Mouse (Mus musculus) kidney, postnatal 10 days (tissue): ENCODE measurements around the gene Grik4.

Experiments
- DNase-seq: peaks from one replicate; pipeline ENCODE4 v3.0.0; 2021; ENCODE audit warnings: mixed read lengths

Gene Grik4

GRCm38 (mm10) chr9:42897361-42898051 is 46.8 kb downstream of the Grik4 start:
- peak; percentile 71 for DNase-seq

- no peak for DNase-seq
Measured at GRCm38 (mm10) chr9:42896421-42897210, 47.7 kb downstream of the Grik4 start.

DNA sequence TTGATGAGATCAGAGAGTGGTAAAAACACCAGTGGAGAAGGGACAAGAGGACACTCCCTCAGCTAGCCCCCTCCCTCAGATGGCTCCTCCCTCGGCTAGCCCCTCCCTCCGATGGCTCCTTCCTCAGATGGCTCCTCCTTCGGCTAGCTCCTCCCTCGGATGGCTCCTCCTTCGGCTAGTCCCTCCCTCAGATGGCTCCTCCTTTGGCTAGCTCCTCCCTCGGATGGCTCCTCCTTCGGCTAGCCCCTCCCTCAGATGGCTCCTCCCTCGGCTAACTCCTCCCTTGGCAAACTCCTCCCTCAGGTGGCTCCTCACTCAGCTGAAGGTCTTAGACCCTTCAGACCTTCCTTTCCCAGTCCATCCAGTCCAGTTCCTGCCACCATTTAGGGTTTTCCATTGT is 51.5 kb downstream of the Grik4 start:
- DNase-seq, result no peak

- no peak for DNase-seq
Measured at GRCm38 (mm10) chr9:42887930-42888329, 56.4 kb downstream of the Grik4 start.

GRCm38 (mm10) chr9:42886112-42886766 is 58.1 kb downstream of the Grik4 start:
- no peak for DNase-seq

- peak; percentile 34 for DNase-seq
Measured at GRCm38 (mm10) chr9:42885566-42885965, 58.7 kb downstream of the Grik4 start.

- no peak for DNase-seq
Measured at GRCm38 (mm10) chr9:42885123-42885522, 59.2 kb downstream of the Grik4 start.

- no peak for DNase-seq
Measured at GRCm38 (mm10) chr9:42883006-42883759, 61.1 kb downstream of the Grik4 start.

GRCm38 (mm10) chr9:42882313-42882712 is 62.0 kb downstream of the Grik4 start:
- no peak for DNase-seq

DNA sequence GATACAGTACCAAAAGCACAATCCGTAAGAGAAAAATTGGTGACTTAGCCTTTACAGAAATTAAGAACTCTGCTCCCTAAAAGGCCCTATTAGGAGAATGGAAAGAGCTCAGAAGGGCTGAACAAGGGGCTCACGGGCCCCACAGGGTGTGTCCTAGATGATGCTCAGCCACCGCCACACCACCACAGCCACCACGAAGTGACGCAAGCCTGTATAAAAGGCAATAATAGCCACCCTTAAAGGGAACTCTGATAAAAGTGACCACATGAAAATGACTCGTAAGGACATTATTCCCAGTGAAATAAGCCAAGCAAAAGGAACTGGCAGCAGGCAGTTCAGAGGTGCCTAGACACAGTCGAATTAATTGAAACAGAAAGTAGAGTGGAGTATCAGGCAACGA is 63.3 kb downstream of the Grik4 start:
- no peak for DNase-seq

GRCm38 (mm10) chr9:42878401-42878800 is 65.9 kb downstream of the Grik4 start:
- DNase-seq, result no peak

GRCm38 (mm10) chr9:42872885-42873284 is 71.4 kb downstream of the Grik4 start:
- no peak for DNase-seq

DNA sequence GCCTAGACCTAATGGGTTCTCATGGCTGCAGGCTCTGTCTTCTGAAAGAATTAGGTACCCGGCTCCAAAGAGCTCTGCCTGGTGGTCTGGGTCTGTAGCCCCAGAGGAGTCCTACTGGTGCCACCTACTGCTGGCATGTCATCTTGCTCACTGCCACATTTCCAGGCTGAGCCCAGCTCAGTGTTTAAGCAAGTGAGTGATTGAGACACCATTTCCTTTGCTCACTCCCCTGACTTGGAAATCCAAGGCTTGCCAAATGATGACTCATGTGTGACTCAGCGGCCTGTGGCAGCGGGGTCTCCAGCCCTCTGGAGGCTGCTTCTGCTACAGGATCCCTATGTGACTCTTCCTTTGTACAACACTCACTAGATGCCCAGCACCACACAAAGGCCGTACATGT is 72.6 kb downstream of the Grik4 start:
- peak; percentile 23 for DNase-seq

DNA sequence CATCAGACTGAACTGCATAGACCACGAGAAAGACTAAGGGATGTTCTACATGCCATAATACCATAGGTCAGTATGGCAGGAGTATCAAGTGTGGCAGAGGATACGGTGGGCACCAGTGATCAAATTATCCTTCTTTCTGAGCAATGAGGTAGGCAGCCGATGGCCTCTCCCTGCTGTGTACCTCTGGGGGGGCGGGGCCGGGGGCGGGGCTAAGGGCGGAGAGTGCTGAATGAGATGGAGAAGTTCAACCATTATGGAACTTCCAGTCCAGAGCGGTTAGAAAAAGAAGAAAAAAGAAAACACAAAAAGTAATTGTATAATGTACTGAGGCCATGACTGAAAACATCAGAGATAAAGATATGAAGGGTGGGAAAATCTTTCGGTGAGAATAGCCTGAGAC is 74.0 kb downstream of the Grik4 start:
- DNase-seq, result no peak

DNA sequence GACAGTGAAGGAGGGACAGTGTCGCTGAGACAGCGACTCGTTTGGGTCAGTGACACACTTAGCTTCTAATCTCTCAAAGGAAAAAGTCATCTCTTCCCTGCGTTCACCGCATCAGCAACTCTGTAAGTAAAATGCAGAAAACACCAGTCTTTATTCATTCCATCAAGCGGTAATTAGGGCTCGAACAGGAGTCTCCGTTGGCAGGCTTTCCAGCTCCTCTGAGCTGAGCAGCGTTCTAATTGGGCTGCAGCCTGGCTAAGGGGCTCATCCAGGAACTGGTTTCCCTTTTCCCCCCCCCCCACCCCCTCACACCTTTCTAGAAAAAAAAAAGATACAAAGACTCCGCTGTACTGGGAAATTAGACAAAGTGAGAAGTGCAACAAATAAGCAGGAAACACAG is 75.8 kb downstream of the Grik4 start:
- DNase-seq, result no peak

DNA sequence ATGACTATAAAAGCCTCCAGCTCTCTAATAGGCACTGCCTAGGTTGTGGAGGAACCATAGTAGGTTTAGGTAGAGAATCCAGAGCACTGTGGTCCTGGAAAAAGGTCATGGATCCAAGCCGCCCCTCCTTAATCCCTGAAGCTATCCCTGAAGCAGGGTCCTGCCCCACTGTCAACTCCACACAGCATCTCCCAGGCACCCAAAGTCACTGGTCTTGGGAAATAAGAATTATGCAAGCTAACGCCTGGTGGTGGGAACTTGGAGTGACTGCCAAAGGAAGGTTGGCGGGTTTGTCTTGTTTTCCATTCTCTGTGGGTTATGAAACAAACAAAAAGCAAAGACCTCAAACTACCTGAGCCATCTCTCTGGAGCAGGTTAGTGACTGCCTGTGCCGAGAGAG is 77.6 kb downstream of the Grik4 start:
- DNase-seq, result no peak

- DNase-seq, result peak; percentile 35
Measured at GRCm38 (mm10) chr9:42865036-42865829, 79.1 kb downstream of the Grik4 start.

DNA sequence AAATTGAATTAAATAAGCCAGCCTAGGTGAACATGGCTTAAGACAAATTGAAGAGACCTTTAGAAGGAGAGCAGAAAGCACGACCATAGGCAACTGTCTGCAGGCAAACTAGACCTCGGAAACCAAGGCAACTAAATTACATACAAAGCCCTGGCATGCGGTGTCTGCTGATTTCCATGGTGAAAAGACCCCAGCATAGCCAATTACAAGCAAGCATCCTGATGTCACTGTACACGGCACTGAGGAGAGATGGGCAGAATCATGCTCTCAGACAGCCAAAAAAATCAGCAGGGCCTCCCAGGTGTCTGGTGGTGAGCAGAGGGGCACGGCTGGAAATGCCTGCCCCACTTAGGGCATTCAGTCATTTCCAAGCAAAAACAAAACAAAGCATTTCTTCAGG is 80.9 kb downstream of the Grik4 start:
- no peak for DNase-seq

GRCm38 (mm10) chr9:42861711-42862110 is 82.6 kb downstream of the Grik4 start:
- DNase-seq, result no peak

- no peak for DNase-seq
Measured at GRCm38 (mm10) chr9:42861238-42861637, 83.1 kb downstream of the Grik4 start.

- no peak for DNase-seq
Measured at GRCm38 (mm10) chr9:42859959-42860794, 84.1 kb downstream of the Grik4 start.
